Mouse (Mus musculus) ES-E14 (cell line): ENCODE data around the gene Gm5294. TPM values are rescaled to one million over a fixed set of nuclear protein-coding genes. Genes with fewer than 3 reads are reported as not detected.
A peak's percentile ranks its signal among the peaks of the same experiment; 100 is the strongest.

Source experiments
- DNase-seq: peaks from one replicate; pipeline ENCODE4 v3.0.0-alpha.2; 2013; ENCODE audit warnings: low read depth, low spot score
- H3K27ac ChIP-seq: 2 replicates; pipeline ENCODE4 v1.5.1; 2012; ENCODE audit warnings: low read depth, mild to moderate bottlenecking, low read length, moderate library complexity, mixed read lengths; ENCODE audit not compliant: poor library complexity, insufficient read depth, severe bottlenecking
- H3K36me3 ChIP-seq: 2 replicates; pipeline ENCODE4 v1.6.1; 2012; ENCODE audit warnings: mild to moderate bottlenecking, low read length, moderate library complexity, mixed read lengths; ENCODE audit not compliant: control insufficient read depth, poor library complexity, insufficient read depth, severe bottlenecking
- H3K4me1 ChIP-seq, 2 experiments: fragments of 150-350 bp in 1 of 2; sonication (generic) in 1 of 2; 2 replicates each; pipeline ENCODE4 v1.6.1; 2012; ENCODE audit warnings: low read length in 2 of 2, mild to moderate bottlenecking in 1 of 2, mixed read lengths in 1 of 2; ENCODE audit not compliant: control insufficient read depth in 2 of 2, insufficient read depth in 2 of 2, poor library complexity in 1 of 2
- H3K4me3 ChIP-seq, 2 experiments: fragments of 150-350 bp in 1 of 2; sonication (generic) in 1 of 2; 2 replicates each; pipeline ENCODE4 v1.5.1; 2012; ENCODE audit warnings: low read length in 2 of 2, low read depth in 1 of 2, mild to moderate bottlenecking in 1 of 2, mixed read lengths in 1 of 2; ENCODE audit not compliant: insufficient read depth in 1 of 2, poor library complexity in 1 of 2, severe bottlenecking in 1 of 2
- H3K9ac ChIP-seq: 2 replicates; pipeline ENCODE4 v1.6.1; 2012; ENCODE audit warnings: low read depth, mild to moderate bottlenecking, low read length, mixed read lengths; ENCODE audit not compliant: poor library complexity, insufficient read depth, severe bottlenecking
- H3K9me3 ChIP-seq: fragments of 150-350 bp; sonication (generic); 2 replicates; pipeline ENCODE4 v1.6.1; 2012; ENCODE audit warnings: low read depth, mild to moderate bottlenecking, low read length; ENCODE audit not compliant: control insufficient read depth, insufficient read depth
- CHD2 ChIP-seq: IDR thresholded peaks from 2 replicates; pipeline ENCODE4 v1.6.1; 2014; ENCODE audit warnings: mild to moderate bottlenecking, low read depth, low read length, inconsistent platforms
- HCFC1 ChIP-seq: IDR thresholded peaks from 2 replicates; pipeline ENCODE4 v1.6.1; 2012; ENCODE audit warnings: low read length, inconsistent platforms, borderline replicate concordance; ENCODE audit not compliant: insufficient read depth
- MAFK ChIP-seq: IDR thresholded peaks from 2 replicates; pipeline ENCODE4 v1.6.1; 2014; ENCODE audit warnings: mild to moderate bottlenecking, low read depth, low read length, inconsistent platforms; ENCODE audit not compliant: insufficient read depth
- ZC3H11A ChIP-seq: IDR thresholded peaks from 2 replicates; pipeline ENCODE4 v1.6.1; 2012; ENCODE audit warnings: low read depth, mild to moderate bottlenecking, inconsistent platforms, low read length, borderline replicate concordance
- ZNF384 ChIP-seq: IDR thresholded peaks from 2 replicates; pipeline ENCODE4 v1.6.1; 2012; ENCODE audit warnings: low read depth, low read length, inconsistent platforms
- in situ Hi-C, 2 experiments: fragments of 600-800 bp; cut with MboI; formaldehyde crosslinking; loops; one replicate each; pipeline ENCODE4 v1.15.1; 2025; ENCODE audit warnings: low sequenced_read_pairs in 2 of 2, inconsistent platforms in 1 of 2; ENCODE audit not compliant: unreplicated experiment in 2 of 2
- total RNA-seq: library from RNA; depleted of rRNA; stranded (reverse); fragments of 300-350 nt; gene quantifications from 2 replicates; pipeline ENCODE4 v1.2.3, GENCODE M21; 2012

Gm5294 gene
- total RNA-seq, 1 experiment, result not detected

DNA sequence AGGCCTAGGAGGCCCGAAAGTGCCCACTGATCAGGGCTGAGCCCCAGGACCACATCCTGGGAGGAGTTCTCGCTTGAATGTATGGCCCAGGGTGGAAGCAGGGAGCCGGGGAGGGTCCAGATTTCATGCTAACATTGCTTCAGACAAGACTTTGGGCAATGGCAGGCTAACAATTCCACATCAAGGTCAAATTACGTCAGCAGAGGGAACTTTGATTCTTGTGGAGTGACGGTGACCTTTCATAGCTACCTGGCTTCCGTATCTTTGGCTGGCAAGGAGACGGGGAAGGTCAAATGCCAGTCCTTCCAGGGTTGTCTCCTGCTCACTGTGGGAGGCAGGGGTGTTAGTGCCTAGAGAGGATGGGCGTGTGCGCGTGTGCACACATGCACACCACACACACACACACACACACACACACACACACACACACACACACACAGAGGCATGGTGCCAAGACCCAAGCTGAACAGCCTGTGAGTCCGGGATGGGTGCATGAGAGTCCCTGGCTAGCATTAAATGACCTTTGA is 28.9 kb upstream of the Gm5294 start:
- no peaks in the 10 kb centered on the region for H3K9me3 ChIP-seq
- H3K4me1 ChIP-seq, result no peaks in the 10 kb centered on the region
- no peak for TF ChIP-seq MAFK
- TF ChIP-seq CHD2, result no peak
- TF ChIP-seq ZC3H11A, result no peak
- TF ChIP-seq HCFC1, result no peak
- H3K4me3 ChIP-seq, result no peak overlapping the region
- in situ Hi-C loops, result no loop called here
- no peak overlapping the region for H3K9ac ChIP-seq
- DNase-seq, result no peak
- H3K27ac ChIP-seq, result no peak overlapping the region
- no peaks in the 10 kb centered on the region for H3K36me3 ChIP-seq

DNA sequence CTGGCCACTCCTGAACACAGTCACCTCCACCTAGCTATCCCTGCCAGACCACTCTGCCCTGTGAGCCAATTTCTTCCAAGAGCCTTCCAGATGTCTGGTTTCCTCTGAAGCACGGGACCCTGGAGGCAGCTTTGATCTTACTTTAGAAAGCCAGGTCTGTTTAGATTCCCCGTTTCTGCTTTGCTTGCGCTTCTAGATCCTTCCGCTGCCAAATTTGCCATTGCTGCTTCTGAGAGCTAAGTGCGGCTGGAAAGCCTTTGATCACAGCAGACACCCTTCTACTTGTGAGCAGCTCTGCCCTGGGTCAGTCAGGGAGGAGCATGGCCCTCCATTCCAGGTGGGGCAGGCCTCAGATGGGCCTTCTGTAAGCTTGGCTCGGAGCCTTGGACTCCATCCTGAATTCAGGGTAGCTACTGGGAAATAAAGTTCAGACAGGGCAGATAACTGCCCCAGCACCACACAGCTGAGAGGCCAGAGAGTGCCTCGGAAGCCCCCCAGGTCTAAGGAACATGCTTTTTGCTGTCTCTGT is 18.2 kb upstream of the Gm5294 start:
- no peak overlapping the region for H3K9ac ChIP-seq
- H3K27ac ChIP-seq, result no peak overlapping the region
- in situ Hi-C loops, result no loop called here
- no peak for DNase-seq
- TF ChIP-seq ZC3H11A, result no peak
- TF ChIP-seq ZNF384, result no peak
- TF ChIP-seq CHD2, result no peak
- no peak for TF ChIP-seq MAFK
- TF ChIP-seq HCFC1, result no peak
- no peaks in the 10 kb centered on the region for H3K9me3 ChIP-seq
- no peak overlapping the region for H3K4me3 ChIP-seq
- H3K36me3 ChIP-seq, result no peaks in the 10 kb centered on the region; the same call in 1 of the 2 replicates
- H3K4me1 ChIP-seq, result no peaks in the 10 kb centered on the region

DNA sequence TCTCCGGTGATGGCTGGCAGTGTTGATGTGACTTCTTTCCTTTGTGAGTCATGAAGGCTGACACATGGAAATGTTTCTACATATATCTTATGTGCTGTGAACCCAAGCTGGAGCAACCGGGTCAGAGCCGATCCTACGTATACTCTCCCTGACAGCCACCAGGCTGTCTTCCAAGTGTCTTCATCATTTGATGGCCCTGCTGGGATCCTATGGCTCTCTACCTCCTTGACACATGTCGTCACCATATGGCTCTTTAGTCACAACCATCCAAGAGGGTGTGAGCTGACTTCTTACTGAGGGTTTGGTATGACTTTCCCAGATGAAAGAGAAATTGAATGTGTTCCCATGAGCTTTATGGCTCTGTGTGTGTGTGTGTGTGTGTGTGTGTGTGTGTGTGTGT is 15.6 kb upstream of the Gm5294 start:
- in situ Hi-C loops, result no loop called here
- Histone ChIP-seq H3K4me1 (no peaks in the 10 kb centered on the region), H3K9me3 (no peaks in the 10 kb centered on the region), H3K27ac (no peak overlapping the region), H3K36me3 (no peaks in the 10 kb centered on the region), H3K4me3 (no peak overlapping the region), H3K9ac (no peak overlapping the region)
- TF ChIP-seq ZNF384, result no peak
- no peak for TF ChIP-seq ZC3H11A
- TF ChIP-seq MAFK, result no peak
- TF ChIP-seq HCFC1, result no peak
- TF ChIP-seq CHD2, result no peak
- DNase-seq, result no peak

DNA sequence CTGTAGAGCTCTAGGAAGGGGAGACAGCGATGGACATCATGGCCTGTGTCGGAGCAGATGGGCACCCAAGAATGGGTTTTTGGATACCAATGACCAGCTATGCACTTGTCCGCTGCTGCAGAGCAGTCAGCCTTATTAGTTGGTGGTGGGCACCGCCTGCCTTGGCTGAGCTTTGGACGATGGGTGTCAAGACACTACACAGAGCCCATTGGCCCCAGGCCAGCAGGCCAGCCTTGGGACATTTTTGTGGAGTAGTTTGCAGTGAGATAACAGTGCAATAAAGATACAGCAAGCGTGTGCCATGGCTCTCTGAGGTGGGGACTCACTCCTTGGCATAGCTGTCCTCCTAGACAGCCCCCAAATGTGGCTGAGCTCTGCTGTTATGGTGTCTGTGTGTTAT is 10.1 kb upstream of the Gm5294 start:
- Histone ChIP-seq H3K4me3 (no peak overlapping the region), H3K36me3 (no peaks in the 10 kb centered on the region), H3K27ac (no peak overlapping the region), H3K9ac (no peak overlapping the region), H3K9me3 (no peaks in the 10 kb centered on the region), H3K4me1 (no peaks in the 10 kb centered on the region)
- no peak for DNase-seq
- in situ Hi-C loops, result no loop called here
- TF ChIP-seq HCFC1 (no peak), ZNF384 (no peak), ZC3H11A (no peak)

DNA sequence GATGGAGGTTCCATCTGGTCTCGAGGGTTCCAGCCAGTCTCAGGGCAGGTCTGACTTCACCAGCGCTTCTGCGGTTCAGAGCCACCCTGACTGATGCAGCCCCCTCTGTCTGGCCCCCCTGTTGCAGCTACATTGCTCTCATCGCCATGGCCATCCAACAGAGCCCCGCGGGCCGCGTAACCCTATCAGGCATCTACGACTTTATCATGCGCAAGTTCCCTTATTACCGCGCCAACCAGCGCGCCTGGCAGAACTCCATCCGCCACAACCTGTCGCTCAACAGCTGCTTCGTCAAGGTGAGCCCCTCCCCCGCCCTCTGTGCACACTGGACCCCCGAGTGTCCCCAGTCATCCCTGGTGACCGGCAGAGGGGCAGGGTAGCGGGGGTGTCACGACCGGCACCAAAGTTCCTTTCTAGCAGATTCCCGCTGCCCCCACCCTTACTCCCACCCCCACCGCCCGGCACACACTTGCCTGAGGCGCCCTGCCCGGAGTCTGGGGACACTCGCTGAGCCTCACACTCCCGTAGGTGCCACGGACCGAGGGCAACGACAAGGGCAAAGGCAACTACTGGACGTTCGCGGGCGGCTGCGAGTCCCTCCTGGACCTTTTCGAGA is 945 bp downstream of the Gm5294 start:
- Histone ChIP-seq H3K27ac (no peak overlapping the region), H3K9ac (no peak overlapping the region; the same call in 1 of the 2 replicates), H3K9me3 (no peaks in the 10 kb centered on the region), H3K36me3 (no peaks in the 10 kb centered on the region), H3K4me3 (peak overlapping the region; percentile 31 to 70; a peak in 3 of 4 replicates), H3K4me1 (peaks cover 0 to 4% of the 10 kb centered on the region in 2 experiments; a peak in 1 of 4 replicates)
- no peak for DNase-seq
- in situ Hi-C loops, result no loop called here
- TF ChIP-seq CHD2 (no peak), ZC3H11A (no peak), MAFK (no peak), ZNF384 (no peak), HCFC1 (no peak)
